Mouse (Mus musculus): Measurements from ENCODE around the gene Plp2. TPM values are rescaled to one million over a fixed set of nuclear protein-coding genes. Genes with fewer than 3 reads are reported as not detected.
A peak's percentile ranks its signal among the peaks of the same experiment; 100 is the strongest.

The Plp2 gene
- polyA plus RNA-seq, 2 experiments, result 196 to 201 TPM

DNA sequence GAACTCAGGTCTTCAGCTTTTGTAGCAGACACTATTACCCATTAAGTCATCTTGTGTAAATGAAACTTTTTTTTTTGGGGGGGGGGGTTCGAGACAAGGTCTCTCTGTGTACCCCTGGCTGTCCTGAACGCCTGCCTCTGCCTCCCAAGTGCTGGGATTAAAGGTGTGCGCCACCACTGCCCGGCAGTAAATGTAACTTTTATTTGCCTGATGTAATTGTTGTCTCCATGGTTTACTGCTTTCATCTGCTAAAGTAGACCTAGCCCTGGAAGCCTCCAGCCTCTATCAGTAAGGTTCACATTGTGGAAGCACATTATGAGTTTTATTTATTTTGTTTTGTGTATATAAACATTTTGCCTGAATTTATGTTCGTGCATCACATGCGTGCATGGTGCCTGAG lies 25.3 kb upstream of the Plp2 start:
- no peaks in the 10 kb centered on the region for H3K27me3 ChIP-seq (ENCODE audit: control insufficient read depth, insufficient read depth, low read length)
- 49% methylated on average over 6 of the region's 6 CpGs for WGBS
- TF ChIP-seq POLR2A (IDR thresholded peaks at IDR 0.05; ENCODE audit: borderline replicate concordance, extremely low read depth, insufficient read depth, insufficient read length), result no peak
- H3K36me3 ChIP-seq (ENCODE audit: control insufficient read depth, insufficient read depth, low read length), result no peaks in the 10 kb centered on the region
- no peaks in the 10 kb centered on the region for H3K4me1 ChIP-seq (ENCODE audit: control insufficient read depth, insufficient read depth, low read length)
- no peak overlapping the region for H3K27ac ChIP-seq (replicated peaks; ENCODE audit: low read depth, low read length)
- no peaks in the 10 kb centered on the region for H3K9me3 ChIP-seq (ENCODE audit: control insufficient read depth, low read length)
- no peak overlapping the region for H3K9ac ChIP-seq (ENCODE audit: low read depth, low read length, severe bottlenecking)
- DNase-seq (ENCODE audit: low spot score) (no peak), ATAC-seq (ENCODE audit: low FRiP score, low read depth) (0 out of 2 replicates have a peak, but pooled peaks have one; percentile 5)
- peak overlapping the region; percentile 55 for H3K4me3 ChIP-seq (replicated peaks; ENCODE audit: low read length)
- H3K4me2 ChIP-seq (replicated peaks; ENCODE audit: low read depth, low read length, severe bottlenecking), result peak overlapping the region; percentile 31

DNA sequence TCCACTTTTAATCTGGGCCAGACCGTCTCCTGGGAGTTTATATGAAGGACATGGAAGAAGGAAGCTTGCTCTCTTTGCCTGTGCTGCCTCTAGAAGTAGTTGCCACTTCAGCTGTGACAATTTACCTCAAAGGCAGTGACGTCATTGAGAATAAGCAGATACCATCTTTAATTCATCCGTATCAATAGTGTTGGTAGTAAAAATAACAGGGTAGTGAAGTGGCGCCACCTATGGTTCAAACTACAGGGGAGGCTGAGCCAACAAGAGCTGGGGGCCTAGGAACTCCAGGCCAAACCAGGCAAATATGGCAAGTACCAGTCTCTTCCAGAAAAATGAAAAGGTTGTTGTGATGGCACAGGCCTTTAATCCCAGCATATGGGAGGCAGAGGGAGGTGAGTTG lies 21.7 kb upstream of the Plp2 start:
- Histone ChIP-seq H3K4me1 (ENCODE audit: control insufficient read depth, insufficient read depth, low read length) (no peaks in the 10 kb centered on the region), H3K27me3 (ENCODE audit: control insufficient read depth, insufficient read depth, low read length) (no peaks in the 10 kb centered on the region), H3K9ac (ENCODE audit: low read depth, low read length, severe bottlenecking) (no peak overlapping the region), H3K4me3 (replicated peaks; ENCODE audit: low read length) (no peak overlapping the region), H3K36me3 (ENCODE audit: control insufficient read depth, insufficient read depth, low read length) (no peaks in the 10 kb centered on the region), H3K27ac (replicated peaks; ENCODE audit: low read depth, low read length) (no peak overlapping the region), H3K4me2 (replicated peaks; ENCODE audit: low read depth, low read length, severe bottlenecking) (no peak overlapping the region), H3K9me3 (ENCODE audit: control insufficient read depth, low read length) (no peaks in the 10 kb centered on the region)
- TF ChIP-seq POLR2A (IDR thresholded peaks at IDR 0.05; ENCODE audit: borderline replicate concordance, extremely low read depth, insufficient read depth, insufficient read length), result no peak
- WGBS, result 42% methylated on average over 4 of the region's 4 CpGs
- DNase-seq (ENCODE audit: low spot score), result no peak
- ATAC-seq (ENCODE audit: low FRiP score, low read depth), result no peak

GRCm38 (mm10) chrX:7690486-7690885 lies 19.3 kb upstream of the Plp2 start:
- no peak overlapping the region for H3K4me3 ChIP-seq (replicated peaks; ENCODE audit: low read length)
- WGBS, result 71% methylated on average over 3 of the region's 3 CpGs
- DNase-seq (ENCODE audit: low spot score) (no peak), ATAC-seq (ENCODE audit: low FRiP score, low read depth) (no peak)
- H3K27ac ChIP-seq (replicated peaks; ENCODE audit: low read depth, low read length), result no peak overlapping the region
- no peak for TF ChIP-seq POLR2A (IDR thresholded peaks at IDR 0.05; ENCODE audit: borderline replicate concordance, extremely low read depth, insufficient read depth, insufficient read length)
- no peaks in the 10 kb centered on the region for H3K9me3 ChIP-seq (ENCODE audit: control insufficient read depth, low read length)
- H3K9ac ChIP-seq (ENCODE audit: low read depth, low read length, severe bottlenecking), result no peak overlapping the region
- H3K4me2 ChIP-seq (replicated peaks; ENCODE audit: low read depth, low read length, severe bottlenecking), result no peak overlapping the region
- no peaks in the 10 kb centered on the region for H3K27me3 ChIP-seq (ENCODE audit: control insufficient read depth, insufficient read depth, low read length)
- H3K36me3 ChIP-seq (ENCODE audit: control insufficient read depth, insufficient read depth, low read length), result no peaks in the 10 kb centered on the region
- H3K4me1 ChIP-seq (ENCODE audit: control insufficient read depth, insufficient read depth, low read length), result no peaks in the 10 kb centered on the region

- H3K36me3 ChIP-seq (ENCODE audit: control insufficient read depth, insufficient read depth, low read length), result no peaks in the 10 kb centered on the region
- no peaks in the 10 kb centered on the region for H3K27me3 ChIP-seq (ENCODE audit: control insufficient read depth, insufficient read depth, low read length)
- 100% methylated on average over 2 of the region's 2 CpGs for WGBS
- H3K4me1 ChIP-seq (ENCODE audit: control insufficient read depth, insufficient read depth, low read length), result no peaks in the 10 kb centered on the region
- DNase-seq (ENCODE audit: low spot score), result no peak
- no peak for TF ChIP-seq POLR2A (IDR thresholded peaks at IDR 0.05; ENCODE audit: borderline replicate concordance, extremely low read depth, insufficient read depth, insufficient read length)
- H3K27ac ChIP-seq (replicated peaks; ENCODE audit: low read depth, low read length), result no peak overlapping the region
- H3K4me2 ChIP-seq (replicated peaks; ENCODE audit: low read depth, low read length, severe bottlenecking), result no peak overlapping the region
- no peak for ATAC-seq (ENCODE audit: low FRiP score, low read depth)
- H3K4me3 ChIP-seq (replicated peaks; ENCODE audit: low read length), result no peak overlapping the region
- no peaks in the 10 kb centered on the region for H3K9me3 ChIP-seq (ENCODE audit: control insufficient read depth, low read length)
- H3K9ac ChIP-seq (ENCODE audit: low read depth, low read length, severe bottlenecking), result no peak overlapping the region
Measured at GRCm38 (mm10) chrX:7688321-7688720, 17.1 kb upstream of the Plp2 start.

- TF ChIP-seq POLR2A (IDR thresholded peaks at IDR 0.05; ENCODE audit: borderline replicate concordance, extremely low read depth, insufficient read depth, insufficient read length), result no peak
- H3K4me2 ChIP-seq (replicated peaks; ENCODE audit: low read depth, low read length, severe bottlenecking), result peak within 1 kb of the TSS; percentile 43
- no peak within 1 kb of the TSS for H3K27ac ChIP-seq (replicated peaks; ENCODE audit: low read depth, low read length)
- no peaks in the 10 kb centered on the region for H3K9me3 ChIP-seq (ENCODE audit: control insufficient read depth, low read length)
- WGBS, result 61% methylated on average over 14 of the region's 14 CpGs
- no peaks in the 10 kb centered on the region for H3K4me1 ChIP-seq (ENCODE audit: control insufficient read depth, insufficient read depth, low read length)
- H3K27me3 ChIP-seq (ENCODE audit: control insufficient read depth, insufficient read depth, low read length), result no peaks in the 10 kb centered on the region
- H3K9ac ChIP-seq (ENCODE audit: low read depth, low read length, severe bottlenecking), result no peak within 1 kb of the TSS; the same call in 1 of the 2 replicates
- ATAC-seq (ENCODE audit: low FRiP score, low read depth) (no peak), DNase-seq (ENCODE audit: low spot score) (no peak)
- no peaks in the 10 kb centered on the region for H3K36me3 ChIP-seq (ENCODE audit: control insufficient read depth, insufficient read depth, low read length)
- H3K4me3 ChIP-seq (replicated peaks; ENCODE audit: low read length), result peak within 1 kb of the TSS; percentile 29
Measured at GRCm38 (mm10) chrX:7680864-7681263, 9.7 kb upstream of the Plp2 start, which contains the start of gene Magix. TSS of gene Magix (minus strand) at chrX:7681251.

DNA sequence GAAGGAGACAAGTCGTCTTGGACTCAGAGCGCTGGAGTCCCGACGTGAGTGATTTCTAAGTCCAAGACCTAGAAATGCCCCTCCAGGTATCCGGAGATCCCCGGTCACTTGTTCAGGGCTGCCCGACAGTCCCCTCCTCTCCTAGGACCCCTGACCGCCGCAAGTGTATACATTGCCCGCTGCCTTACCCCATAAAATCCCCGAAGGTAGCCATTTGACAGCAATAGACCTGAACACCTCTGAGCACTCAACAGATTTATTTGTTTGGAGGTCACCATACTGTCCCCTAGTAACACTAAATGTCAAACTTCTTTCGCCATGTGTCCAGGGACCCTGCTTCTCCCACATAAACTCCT lies 8.8 kb upstream of the Plp2 start:
- TF ChIP-seq POLR2A (IDR thresholded peaks at IDR 0.05; ENCODE audit: borderline replicate concordance, extremely low read depth, insufficient read depth, insufficient read length), result no peak
- H3K27ac ChIP-seq (replicated peaks; ENCODE audit: low read depth, low read length), result no peak overlapping the region
- no peaks in the 10 kb centered on the region for H3K27me3 ChIP-seq (ENCODE audit: control insufficient read depth, insufficient read depth, low read length)
- H3K4me2 ChIP-seq (replicated peaks; ENCODE audit: low read depth, low read length, severe bottlenecking), result peak overlapping the region; percentile 43
- H3K36me3 ChIP-seq (ENCODE audit: control insufficient read depth, insufficient read depth, low read length), result no peaks in the 10 kb centered on the region
- no peak overlapping the region; the same call in 1 of the 2 replicates for H3K9ac ChIP-seq (ENCODE audit: low read depth, low read length, severe bottlenecking)
- DNase-seq (ENCODE audit: low spot score), result no peak
- WGBS, result 23% methylated on average over 12 of the region's 12 CpGs
- peak; percentile 53 for ATAC-seq (ENCODE audit: low FRiP score, low read depth)
- peak overlapping the region; percentile 29 for H3K4me3 ChIP-seq (replicated peaks; ENCODE audit: low read length)
- H3K9me3 ChIP-seq (ENCODE audit: control insufficient read depth, low read length), result no peaks in the 10 kb centered on the region
- H3K4me1 ChIP-seq (ENCODE audit: control insufficient read depth, insufficient read depth, low read length), result no peaks in the 10 kb centered on the region
